Mouse (Mus musculus) hindbrain, embryonic 16.5 days (tissue): ENCODE results near the gene Hsd17b6. TPM values are rescaled to one million over a fixed set of nuclear protein-coding genes. Genes with fewer than 3 reads are reported as not detected.
"Not testable (repeated sequence)": the region's sequence is repeated elsewhere in the genome, so short reads cannot be mapped to it uniquely, and the experiment has no call there.

ENCODE experiments used
- ATAC-seq: fragments of 200-750 bp; cut with Nextera tagmentation; 2 replicates; pipeline ENCODE4 v1.8.0; 2017; ENCODE audit warnings: moderate TSS enrichment, moderate library complexity
- H3K27ac ChIP-seq: fragments of 300-500 bp; sonication (generic); 2 replicates; pipeline ENCODE4 v1.5.1; 2014; ENCODE audit warnings: low read depth, mild to moderate bottlenecking, control low read depth, low read length, moderate library complexity
- H3K27me3 ChIP-seq: fragments of 300-500 bp; sonication (generic); replicated peaks from 2 replicates; pipeline ENCODE4 v1.6.1; 2014; ENCODE audit warnings: low read length; ENCODE audit not compliant: control insufficient read depth, insufficient read depth
- H3K36me3 ChIP-seq: fragments of 300-500 bp; sonication (generic); 2 replicates; pipeline ENCODE4 v1.6.1; 2014; ENCODE audit warnings: mild to moderate bottlenecking, low read length, moderate library complexity, mixed read lengths; ENCODE audit not compliant: control insufficient read depth, insufficient read depth
- H3K4me1 ChIP-seq: fragments of 300-500 bp; sonication (generic); 2 replicates; pipeline ENCODE4 v1.6.1; 2014; ENCODE audit warnings: low read depth, low read length; ENCODE audit not compliant: control insufficient read depth, insufficient read depth
- H3K4me2 ChIP-seq: fragments of 300-500 bp; sonication (generic); 2 replicates; pipeline ENCODE4 v1.6.1; 2014; ENCODE audit warnings: mild to moderate bottlenecking, low read length, control low read depth, moderate library complexity
- H3K4me3 ChIP-seq: fragments of 300-500 bp; sonication (generic); 2 replicates; pipeline ENCODE4 v1.5.1; 2014; ENCODE audit warnings: mild to moderate bottlenecking, low read length, control low read depth, moderate library complexity
- H3K9ac ChIP-seq: fragments of 300-500 bp; sonication (generic); 2 replicates; pipeline ENCODE4 v1.6.1; 2014; ENCODE audit warnings: low read depth, mild to moderate bottlenecking, control low read depth, low read length, moderate library complexity
- H3K9me3 ChIP-seq: fragments of 300-500 bp; sonication (generic); 2 replicates; pipeline ENCODE4 v1.6.1; 2014; ENCODE audit warnings: mild to moderate bottlenecking, low read length, moderate library complexity; ENCODE audit not compliant: control insufficient read depth
- WGBS: fragments of 180-500 bp; shearing (Covaris S2); extraction: QIAGEN DNeasy Blood & Tissue Kit; methylation state at CpG from one replicate; pipeline ENCODE4 v1.1.7; 2014; 5-methylcytosine and 5-hydroxymethylcytosine counted together
- polyA plus RNA-seq: library from polyadenylated mRNA; unstranded; fragments of >200 nt; fragmentation: Nextera tagmentation; extraction: Ambion mirVana; gene quantifications from 2 replicates; pipeline ENCODE4 v1.2.1, GENCODE M21; 2015

Hsd17b6 gene
- polyA plus RNA-seq: not detected in 2 replicates

GRCm38 (mm10) chr10:128007446-128007845 is at the start of gene Hsd17b6:
TSS of gene Hsd17b6 (minus strand) at chr10:128007611.
- Histone ChIP-seq H3K27ac (no peak within 1 kb of the TSS), H3K4me1 (no peaks in the 10 kb centered on the region), H3K27me3 (no peaks in the 10 kb centered on the region), H3K36me3 (no peaks in the 10 kb centered on the region), H3K9ac (no peak within 1 kb of the TSS), H3K9me3 (no peaks in the 10 kb centered on the region), H3K4me3 (no peak within 1 kb of the TSS), H3K4me2 (no peak within 1 kb of the TSS)
- 93% methylated on average over 1 of the region's 1 CpGs for WGBS
- no peak for ATAC-seq

- ATAC-seq: no peak
- no peak overlapping the region for H3K27ac ChIP-seq
- peaks cover 5% of the 10 kb centered on the region for H3K4me1 ChIP-seq
- peaks cover 19% of the 10 kb centered on the region for H3K36me3 ChIP-seq
- 95% methylated on average over 8 of the region's 8 CpGs for WGBS
- H3K9me3 ChIP-seq: no peaks in the 10 kb centered on the region
- no peak overlapping the region for H3K9ac ChIP-seq
- H3K4me3 ChIP-seq: no peak overlapping the region
- no peak overlapping the region for H3K4me2 ChIP-seq
- H3K27me3 ChIP-seq: no peaks in the 10 kb centered on the region
Measured at GRCm38 (mm10) chr10:128053001-128053400, 45.6 kb upstream of the Hsd17b6 start.

GRCm38 (mm10) chr10:128052136-128052535 is 44.7 kb upstream of the Hsd17b6 start:
- H3K9ac ChIP-seq, H3K9me3 ChIP-seq, ATAC-seq, H3K4me1 ChIP-seq, H3K4me3 ChIP-seq, H3K4me2 ChIP-seq, H3K27me3 ChIP-seq, H3K27ac ChIP-seq: not testable (repeated sequence)
- WGBS: 83% methylated on average over 1 of the region's 2 CpGs
- peaks cover 27% of the 10 kb centered on the region for H3K36me3 ChIP-seq

- H3K4me1 ChIP-seq: no peaks in the 10 kb centered on the region
- no peak overlapping the region for H3K27ac ChIP-seq
- no peaks in the 10 kb centered on the region for H3K9me3 ChIP-seq
- no peak for ATAC-seq
- WGBS: 97% methylated on average over 5 of the region's 5 CpGs
- no peak overlapping the region for H3K9ac ChIP-seq
- no peak overlapping the region for H3K4me2 ChIP-seq
- H3K36me3 ChIP-seq: peaks cover 31% of the 10 kb centered on the region
- H3K27me3 ChIP-seq: no peaks in the 10 kb centered on the region
- H3K4me3 ChIP-seq: no peak overlapping the region
Measured at GRCm38 (mm10) chr10:128051589-128051988, 44.2 kb upstream of the Hsd17b6 start.

GRCm38 (mm10) chr10:128050355-128050754 is 42.9 kb upstream of the Hsd17b6 start:
- no peak overlapping the region for H3K9ac ChIP-seq
- H3K27ac ChIP-seq: no peak overlapping the region
- peaks cover 42% of the 10 kb centered on the region for H3K36me3 ChIP-seq
- no peaks in the 10 kb centered on the region for H3K9me3 ChIP-seq
- H3K4me1 ChIP-seq: no peaks in the 10 kb centered on the region
- H3K4me3 ChIP-seq: no peak overlapping the region
- 90% methylated on average over 2 of the region's 2 CpGs for WGBS
- H3K27me3 ChIP-seq: no peaks in the 10 kb centered on the region
- no peak overlapping the region for H3K4me2 ChIP-seq
- no peak for ATAC-seq

GRCm38 (mm10) chr10:128049741-128050140 is 42.3 kb upstream of the Hsd17b6 start:
- Histone ChIP-seq H3K36me3 (peaks cover 45% of the 10 kb centered on the region), H3K4me1 (no peaks in the 10 kb centered on the region)
- 94% methylated on average over 2 of the region's 2 CpGs for WGBS

GRCm38 (mm10) chr10:128048157-128048556 is 40.7 kb upstream of the Hsd17b6 start:
- H3K4me2 ChIP-seq: no peak overlapping the region
- no peaks in the 10 kb centered on the region for H3K27me3 ChIP-seq
- H3K9me3 ChIP-seq: no peaks in the 10 kb centered on the region
- no peak overlapping the region for H3K27ac ChIP-seq
- H3K9ac ChIP-seq: no peak overlapping the region
- WGBS: 97% methylated on average over 8 of the region's 8 CpGs
- peaks cover 50% of the 10 kb centered on the region for H3K36me3 ChIP-seq
- H3K4me3 ChIP-seq: no peak overlapping the region
- H3K4me1 ChIP-seq: no peaks in the 10 kb centered on the region
- no peak for ATAC-seq

More at GRCm38 (mm10) chr10:128049741-128050140, 42.3 kb upstream of the Hsd17b6 start:
- H3K4me3 ChIP-seq: no peak overlapping the region
- ATAC-seq: 0 out of 2 replicates have a peak, but pooled peaks have one; percentile 24
- H3K9ac ChIP-seq: no peak overlapping the region
- H3K27ac ChIP-seq: no peak overlapping the region
- H3K9me3 ChIP-seq: no peaks in the 10 kb centered on the region
- no peaks in the 10 kb centered on the region for H3K27me3 ChIP-seq
- no peak overlapping the region for H3K4me2 ChIP-seq

- no peaks in the 10 kb centered on the region for H3K27me3 ChIP-seq
- WGBS: 75% methylated on average over 3 of the region's 3 CpGs
- H3K36me3 ChIP-seq: peaks cover 56% of the 10 kb centered on the region
- no peak overlapping the region for H3K4me3 ChIP-seq
- peaks cover 4% of the 10 kb centered on the region for H3K4me1 ChIP-seq
- H3K9me3 ChIP-seq: no peaks in the 10 kb centered on the region
- H3K27ac ChIP-seq: no peak overlapping the region
- H3K9ac ChIP-seq: no peak overlapping the region
- H3K4me2 ChIP-seq: no peak overlapping the region
- no peak for ATAC-seq
Measured at GRCm38 (mm10) chr10:128043041-128043835, 35.8 kb upstream of the Hsd17b6 start.

GRCm38 (mm10) chr10:128042466-128042865 is 35.1 kb upstream of the Hsd17b6 start:
- Histone ChIP-seq H3K27ac (no peak overlapping the region), H3K4me3 (no peak overlapping the region), H3K9me3 (no peaks in the 10 kb centered on the region), H3K9ac (no peak overlapping the region), H3K4me1 (peaks cover 10% of the 10 kb centered on the region), H3K4me2 (no peak overlapping the region), H3K27me3 (no peaks in the 10 kb centered on the region), H3K36me3 (peaks cover 49% of the 10 kb centered on the region)
- no peak for ATAC-seq
- WGBS: 100% methylated on average over 3 of the region's 3 CpGs
